Mouse (Mus musculus) heart, postnatal 25 days (tissue): Measurements from ENCODE around the gene Fmo3. TPM values are rescaled to one million over a fixed set of nuclear protein-coding genes. Genes with fewer than 3 reads are reported as not detected.

Source experiments
- DNase-seq: peaks from one replicate; pipeline ENCODE4 v3.0.0; 2022; ENCODE audit warnings: low spot score
- intact Hi-C: fragments of 180-260 bp; cut with DNase I; formaldehyde crosslinking; loops from one replicate; pipeline ENCODE4 v1.15.1; 2025
- total RNA-seq, 2 experiments: library from RNA; stranded (reverse); gene quantifications; 2 replicates each; pipeline ENCODE4 v1.2.3; 2021

Gene Fmo3
- total RNA-seq, 2 experiments from 2014 or later, result not detected

DNA sequence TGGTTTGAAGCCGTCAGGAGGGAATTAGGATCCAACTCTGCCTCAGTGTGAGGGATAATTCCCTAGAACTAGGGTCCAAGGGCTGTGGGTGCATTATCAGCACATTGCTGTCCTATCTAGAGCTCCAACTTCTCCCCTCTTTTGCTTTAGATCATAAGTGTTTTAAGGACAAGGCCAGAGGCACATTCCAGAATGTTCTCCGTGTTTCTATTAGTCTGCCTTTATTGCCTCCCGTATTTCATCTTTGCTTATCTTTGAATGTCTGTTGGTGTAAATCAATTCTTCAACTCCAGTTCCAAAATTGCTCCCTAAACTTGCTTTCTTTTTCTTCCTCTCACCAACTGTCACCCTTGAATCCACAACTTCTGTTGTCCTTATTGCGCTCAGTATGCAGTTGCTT, 51.9 kb downstream of the Fmo3 start:
- intact Hi-C loops, result no loop called here
- no peak for DNase-seq

DNA sequence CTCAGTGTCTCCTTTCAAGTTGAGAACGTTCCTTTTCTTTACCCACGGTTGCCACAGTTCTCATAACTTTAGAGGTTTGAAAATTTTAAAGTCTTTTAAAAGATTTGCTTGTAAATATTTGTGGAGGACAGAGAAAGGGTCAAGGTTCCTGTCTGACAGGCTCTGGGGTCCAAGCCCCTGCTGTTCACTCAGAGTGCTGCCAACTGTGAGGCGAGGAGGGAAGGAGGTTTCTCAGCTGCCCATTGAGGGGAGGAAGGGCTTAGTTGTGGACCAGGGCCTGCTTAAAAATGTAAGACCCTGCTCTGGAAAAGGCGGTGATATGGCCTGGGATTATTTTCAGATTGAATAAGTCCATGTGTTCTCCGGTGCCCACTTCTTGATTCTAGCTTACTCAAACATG, 52.4 kb downstream of the Fmo3 start:
- no peak for DNase-seq
- intact Hi-C loops, result no loop called here

DNA sequence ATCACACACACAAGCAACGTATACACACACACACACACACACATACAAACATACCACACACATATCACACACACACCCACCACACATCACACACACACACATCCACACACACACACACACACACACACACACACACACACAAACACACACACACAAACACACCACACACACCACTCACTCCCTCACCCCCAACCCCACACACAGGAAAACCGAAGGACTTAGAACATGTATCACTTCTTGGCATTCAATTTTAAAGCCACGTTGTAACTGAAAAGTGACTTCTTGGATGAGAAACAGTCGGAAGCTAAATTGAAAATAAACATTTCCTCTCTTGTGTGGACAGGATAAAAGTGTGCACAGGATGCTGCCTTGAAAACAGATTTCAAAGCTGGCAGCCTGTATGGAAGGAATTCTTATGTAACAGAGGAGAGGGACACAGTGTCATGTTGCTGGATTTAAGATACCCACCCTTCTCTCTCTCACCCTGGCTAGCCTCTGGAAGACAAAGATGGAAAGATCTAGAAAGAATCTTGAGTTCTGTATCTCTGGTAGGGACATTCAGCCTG, 52.9 kb downstream of the Fmo3 start:
- DNase-seq, result peak; percentile 42
- intact Hi-C loops, result no loop called here

DNA sequence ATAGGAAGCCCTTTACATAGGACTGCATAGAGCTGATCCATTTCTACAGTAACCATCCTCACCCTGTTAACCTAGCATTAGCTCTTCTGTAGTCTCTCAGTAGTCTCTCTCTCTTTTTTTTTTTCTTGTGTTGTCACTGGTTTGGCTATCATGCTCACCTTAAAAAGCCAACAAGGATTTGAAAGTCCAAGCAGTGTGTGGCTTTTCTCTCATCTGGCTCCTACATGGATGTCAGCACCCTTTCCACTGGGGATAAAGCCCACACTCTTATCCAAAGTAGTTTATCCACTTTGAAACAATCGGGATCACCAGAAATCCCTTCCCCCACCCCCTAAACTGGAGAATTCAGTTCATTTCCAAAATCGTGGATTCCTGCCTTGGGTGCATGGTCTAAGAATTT, 53.7 kb downstream of the Fmo3 start:
- DNase-seq, result no peak
- intact Hi-C loops, result no loop called here

- no peak for DNase-seq
- intact Hi-C loops, result loop anchor here (2.0 kb wide), 1 partner anchor 26 kb away; no protein-coding TSS in a partner anchor
These were observed 55.2 kb downstream of the Fmo3 start for GRCm38 (mm10) chr1:162929146-162929545.

DNA sequence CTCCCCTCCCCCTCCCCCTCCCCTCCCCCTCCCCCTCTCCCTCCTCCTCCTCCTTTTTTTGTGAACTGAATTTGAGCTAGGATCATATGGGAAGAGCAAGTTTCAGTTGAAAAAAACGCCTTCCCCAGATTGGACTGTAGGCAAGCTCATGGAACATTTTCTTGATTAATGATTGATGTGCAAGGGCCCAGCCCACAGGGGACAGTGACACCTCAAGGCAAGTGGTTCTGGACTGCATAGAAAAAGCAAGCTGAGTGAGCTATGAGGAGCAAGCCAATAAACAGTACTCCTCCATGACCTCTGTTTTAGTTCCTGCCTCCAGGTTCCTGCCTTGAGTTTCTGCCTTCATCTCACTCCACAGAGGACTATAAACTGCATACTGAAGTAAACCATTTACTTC, 59.2 kb downstream of the Fmo3 start:
- DNase-seq, result no peak
- intact Hi-C loops, result no loop called here

DNA sequence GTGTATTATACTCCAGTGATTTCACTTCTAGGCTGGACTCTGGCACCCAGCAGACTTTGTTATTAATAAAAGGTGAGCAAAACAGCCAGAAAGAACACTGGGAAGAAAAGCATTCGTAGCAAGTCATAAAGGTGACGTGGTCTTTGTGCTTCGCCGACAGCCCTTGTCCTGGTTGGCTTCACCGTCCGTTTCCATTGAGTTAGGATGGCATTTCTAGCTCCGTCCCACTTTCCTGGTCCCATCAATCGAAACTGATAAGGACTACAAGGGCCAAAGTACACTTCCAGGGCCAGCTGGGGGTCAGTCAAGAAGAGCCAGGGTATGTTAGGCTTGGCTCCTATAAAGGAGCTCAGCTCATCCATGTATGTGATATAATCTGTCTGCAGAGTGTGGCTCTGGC, 67.7 kb downstream of the Fmo3 start:
- intact Hi-C loops, result no loop called here
- DNase-seq, result no peak

- intact Hi-C loops, result no loop called here
- DNase-seq, result no peak
These were observed 69.3 kb downstream of the Fmo3 start for GRCm38 (mm10) chr1:162914932-162915556.

DNA sequence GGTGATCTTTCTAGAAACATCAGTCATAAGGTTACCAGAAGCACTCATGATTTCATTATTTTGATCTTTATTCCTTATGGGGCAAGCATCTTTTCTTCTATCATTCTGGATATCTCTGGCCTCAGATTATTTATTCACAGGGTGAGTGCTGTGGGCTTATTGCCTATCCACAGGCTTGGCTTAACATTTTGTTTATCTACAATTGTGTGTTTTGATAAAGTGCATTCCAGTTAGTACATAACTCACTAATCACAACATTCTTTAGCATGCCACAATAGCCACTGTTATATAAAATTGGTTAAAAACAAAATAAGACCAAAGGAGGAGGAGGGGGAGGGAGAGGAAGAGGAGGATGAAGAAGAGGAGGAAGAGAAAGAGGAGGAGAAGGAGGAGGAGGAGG, 72.2 kb downstream of the Fmo3 start:
- no peak for DNase-seq
- intact Hi-C loops, result no loop called here

Other genes starting within 250 kb of the Fmo3 start
- gene Prrc2c, start 244.0 kb downstream of the Fmo3 start, total RNA-seq, result 10 to 100 TPM; 74.4 to 83.8 TPM
- gene Fmo4, start 170.6 kb downstream of the Fmo3 start, total RNA-seq, result under 1 TPM in 1 of 2 experiments, not detected in 1; 0.10 TPM
- gene Fmo1, start 117.9 kb downstream of the Fmo3 start, total RNA-seq, result 10 to 100 TPM; 36.9 to 40.7 TPM
- gene Fmo2, start 85.8 kb downstream of the Fmo3 start, total RNA-seq, result 10 to 100 TPM; 27.4 to 29.5 TPM
- gene Fmo6, start 47.0 kb downstream of the Fmo3 start, total RNA-seq, result not detected
- gene Mroh9, start 101.1 kb upstream of the Fmo3 start, total RNA-seq, result not detected